Mouse (Mus musculus) testis, adult 2 months (tissue): ENCODE results near the gene Ric8a.

ENCODE experiments used
- CTCF ChIP-seq: fragments of 200-500 bp; IDR thresholded peaks from 2 replicates; pipeline ENCODE4 v1.5.1; 2012; ENCODE audit warnings: low read depth, mild to moderate bottlenecking, inconsistent platforms, low read length, moderate library complexity; ENCODE audit not compliant: control insufficient read depth, insufficient read depth, insufficient replicate concordance
- POLR2A ChIP-seq: fragments of 200-500 bp; IDR thresholded peaks from 2 replicates; pipeline ENCODE4 v1.6.1; 2012; ENCODE audit warnings: low read depth, mild to moderate bottlenecking, inconsistent platforms, low read length, moderate library complexity; ENCODE audit not compliant: control insufficient read depth

DNA sequence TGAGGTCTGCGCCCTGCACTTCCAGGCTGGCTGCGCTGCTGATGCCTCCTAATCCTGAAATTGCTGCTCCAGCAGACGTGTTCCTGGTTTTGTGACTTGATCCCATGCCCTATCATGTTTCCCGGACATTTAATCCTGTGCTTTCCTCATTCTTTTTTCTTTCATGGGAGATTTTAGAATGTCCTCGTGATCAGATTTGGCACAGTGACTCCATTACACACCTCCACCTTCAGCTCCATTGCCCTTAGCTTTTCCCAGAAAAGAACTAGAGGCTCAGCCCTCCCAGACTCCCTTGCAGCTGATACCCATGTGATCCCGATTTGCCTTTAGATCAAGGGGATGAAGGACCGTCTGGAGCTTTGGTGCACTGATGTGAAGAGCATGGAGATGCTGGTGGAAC, 41.1 kb downstream of the Ric8a start:
- TF ChIP-seq POLR2A (no peak), CTCF (no peak)
